Mouse (Mus musculus) midbrain, postnatal 0 days (tissue): ENCODE measurements at regions not wholly inside any gene's neighbourhood (a gene's known extent, or its start where the extent isn't known, plus 50 kb on each side); places are given as distances from the start of the nearest gene placed in this dataset.

Experiments used
- ATAC-seq: fragments of 200-750 bp; cut with Nextera tagmentation; 2 replicates; pipeline ENCODE4 v1.8.0; 2017; ENCODE audit warnings: moderate number of reproducible peaks, mild to moderate bottlenecking, moderate TSS enrichment, moderate library complexity; ENCODE audit not compliant: low FRiP score
- DNase-seq: peaks from one replicate; pipeline ENCODE4 v3.0.0-alpha.2; 2015; ENCODE audit warnings: low spot score
- H3K27ac ChIP-seq: fragments of 300-500 bp; sonication (generic); 2 replicates; pipeline ENCODE4 v1.5.1; 2014; ENCODE audit warnings: low read depth, mild to moderate bottlenecking, low read length, mixed read lengths
- H3K27me3 ChIP-seq: fragments of 300-500 bp; sonication (generic); 2 replicates; pipeline ENCODE4 v1.6.1; 2014; ENCODE audit warnings: low read length, control low read depth, mixed read lengths; ENCODE audit not compliant: insufficient read depth
- H3K36me3 ChIP-seq: fragments of 300-500 bp; sonication (generic); 2 replicates; pipeline ENCODE4 v1.6.1; 2014; ENCODE audit warnings: low read length, control low read depth, mixed read lengths; ENCODE audit not compliant: insufficient read depth
- H3K4me1 ChIP-seq: fragments of 300-500 bp; sonication (generic); 2 replicates; pipeline ENCODE4 v1.6.1; 2014; ENCODE audit warnings: mild to moderate bottlenecking, control low read depth, antibody characterized with exemption, low read length, mixed read lengths; ENCODE audit not compliant: insufficient read depth
- H3K4me2 ChIP-seq: fragments of 300-500 bp; sonication (generic); 2 replicates; pipeline ENCODE4 v1.6.1; 2014; ENCODE audit warnings: low read depth, mild to moderate bottlenecking, low read length, mixed read lengths; ENCODE audit not compliant: poor library complexity, severe bottlenecking
- H3K4me3 ChIP-seq: fragments of 300-500 bp; sonication (generic); 2 replicates; pipeline ENCODE4 v1.5.1; 2014; ENCODE audit warnings: low read depth, mild to moderate bottlenecking, low read length, moderate library complexity
- H3K9ac ChIP-seq: fragments of 300-500 bp; sonication (generic); replicated peaks from 2 replicates; pipeline ENCODE4 v1.6.1; 2014; ENCODE audit warnings: mild to moderate bottlenecking, low read length, moderate library complexity, mixed read lengths; ENCODE audit not compliant: poor library complexity, severe bottlenecking
- H3K9me3 ChIP-seq: fragments of 300-500 bp; sonication (generic); 2 replicates; pipeline ENCODE4 v1.6.1; 2016; ENCODE audit warnings: low read length, control low read depth
- CTCF ChIP-seq: IDR thresholded peaks from 2 replicates; pipeline ENCODE4 v1.5.1; 2016; ENCODE audit warnings: antibody characterized with exemption, mild to moderate bottlenecking
- WGBS: fragments of 180-500 bp; shearing (Covaris S2); extraction: QIAGEN DNeasy Blood & Tissue Kit; methylation state at CpG from one replicate; pipeline ENCODE4 v1.1.7; 2014; 5-methylcytosine and 5-hydroxymethylcytosine counted together

GRCm38 (mm10) chr3:60292142-60292541 is 180.5 kb upstream of the Mbnl1 start:
- no peaks in the 10 kb centered on the region for H3K27me3 ChIP-seq
- H3K27ac ChIP-seq: no peak overlapping the region
- no peaks in the 10 kb centered on the region for H3K4me1 ChIP-seq
- WGBS: 83% methylated on average over 2 of the region's 2 CpGs
- H3K9ac ChIP-seq: no peak overlapping the region
- H3K4me3 ChIP-seq: no peak overlapping the region
- TF ChIP-seq CTCF: no peak
- DNase-seq (peak; percentile 65), ATAC-seq (peak; percentile 78)
- H3K36me3 ChIP-seq: no peaks in the 10 kb centered on the region
- no peaks in the 10 kb centered on the region for H3K9me3 ChIP-seq
- H3K4me2 ChIP-seq: no peak overlapping the region

DNA sequence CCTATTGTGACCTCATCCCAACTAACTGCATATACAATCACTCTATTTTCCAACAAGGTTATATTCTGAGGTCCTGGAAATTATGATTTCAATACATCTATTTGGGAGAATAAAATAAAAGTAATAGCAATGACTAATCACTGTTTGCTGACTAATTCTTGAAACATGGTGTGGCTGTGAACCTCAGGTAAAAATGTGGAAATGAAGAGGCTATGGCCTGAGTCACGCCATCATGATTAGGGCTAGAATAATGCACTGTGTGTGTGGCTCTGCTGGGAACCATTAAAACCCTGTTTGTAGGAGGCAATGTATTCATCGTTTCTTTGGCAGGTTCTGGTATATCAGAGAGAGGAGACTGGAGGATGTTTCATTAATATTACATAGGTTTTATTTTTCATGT is 179.7 kb upstream of the Mbnl1 start:
- Histone ChIP-seq H3K9me3 (no peaks in the 10 kb centered on the region), H3K9ac (no peak overlapping the region), H3K4me1 (no peaks in the 10 kb centered on the region), H3K36me3 (no peaks in the 10 kb centered on the region), H3K27me3 (no peaks in the 10 kb centered on the region), H3K4me2 (no peak overlapping the region), H3K27ac (no peak overlapping the region), H3K4me3 (no peak overlapping the region)
- WGBS: 76% methylated on average over 2 of the region's 2 CpGs
- DNase-seq: no peak
- no peak for TF ChIP-seq CTCF
- ATAC-seq: no peak

DNA sequence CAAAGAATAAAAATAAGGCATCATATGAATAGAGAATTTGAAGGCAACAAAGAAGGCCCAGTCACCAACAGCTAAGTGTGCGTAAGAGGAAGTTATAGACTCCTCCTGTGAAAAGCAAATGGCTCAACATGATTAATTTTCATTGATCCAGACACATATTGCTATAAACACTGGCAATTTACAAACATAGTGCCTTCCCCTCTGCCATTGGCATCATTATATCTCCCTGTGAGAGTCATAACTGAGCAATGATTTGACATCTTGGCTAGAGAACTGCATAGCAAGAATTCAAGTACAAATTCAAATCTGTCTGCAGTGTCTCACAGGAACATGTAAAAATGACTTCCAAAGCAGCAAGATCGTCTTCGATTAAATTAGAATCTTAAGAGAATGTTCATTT is 167.2 kb upstream of the Mbnl1 start:
- no peak overlapping the region for H3K27ac ChIP-seq
- no peaks in the 10 kb centered on the region for H3K27me3 ChIP-seq
- no peak for DNase-seq
- 86% methylated on average over 3 of the region's 3 CpGs for WGBS
- no peaks in the 10 kb centered on the region for H3K36me3 ChIP-seq
- no peaks in the 10 kb centered on the region for H3K4me1 ChIP-seq
- no peak for TF ChIP-seq CTCF
- H3K4me2 ChIP-seq: no peak overlapping the region
- no peaks in the 10 kb centered on the region for H3K9me3 ChIP-seq
- no peak for ATAC-seq
- no peak overlapping the region for H3K4me3 ChIP-seq
- no peak overlapping the region for H3K9ac ChIP-seq

- Histone ChIP-seq H3K9me3 (no peaks in the 10 kb centered on the region), H3K36me3 (no peaks in the 10 kb centered on the region), H3K4me1 (no peaks in the 10 kb centered on the region), H3K9ac (no peak overlapping the region), H3K4me3 (no peak overlapping the region), H3K27ac (no peak overlapping the region), H3K4me2 (no peak overlapping the region), H3K27me3 (no peaks in the 10 kb centered on the region)
- WGBS: 78% methylated on average over 3 of the region's 3 CpGs
- ATAC-seq (no peak), DNase-seq (no peak)
- no peak for TF ChIP-seq CTCF
Measured at GRCm38 (mm10) chr3:60310402-60310801, 162.2 kb upstream of the Mbnl1 start.

GRCm38 (mm10) chr3:60311178-60311577 is 161.5 kb upstream of the Mbnl1 start:
- Histone ChIP-seq H3K4me1 (no peaks in the 10 kb centered on the region), H3K4me3 (no peak overlapping the region), H3K27ac (no peak overlapping the region), H3K36me3 (no peaks in the 10 kb centered on the region), H3K27me3 (no peaks in the 10 kb centered on the region), H3K4me2 (no peak overlapping the region), H3K9me3 (no peaks in the 10 kb centered on the region), H3K9ac (no peak overlapping the region)
- TF ChIP-seq CTCF: no peak
- 75% methylated on average over 3 of the region's 3 CpGs for WGBS
- no peak for ATAC-seq
- DNase-seq: no peak

- H3K27me3 ChIP-seq: no peaks in the 10 kb centered on the region
- WGBS: 32% methylated on average over 1 of the region's 1 CpGs
- no peak for DNase-seq
- H3K4me3 ChIP-seq: no peak overlapping the region
- no peak for TF ChIP-seq CTCF
- H3K27ac ChIP-seq: no peak overlapping the region
- H3K4me2 ChIP-seq: no peak overlapping the region
- no peaks in the 10 kb centered on the region for H3K36me3 ChIP-seq
- no peak for ATAC-seq
- no peaks in the 10 kb centered on the region for H3K4me1 ChIP-seq
- no peaks in the 10 kb centered on the region for H3K9me3 ChIP-seq
- H3K9ac ChIP-seq: no peak overlapping the region
Measured at GRCm38 (mm10) chr3:60320213-60320936, 152.3 kb upstream of the Mbnl1 start.
